Mouse (Mus musculus) heart, adult 2 months (tissue): ENCODE measurements around the gene 1700030J22Rik.

Experiments used
- CTCF ChIP-seq: fragments of 200-600 bp; IDR thresholded peaks from 2 replicates; pipeline ENCODE4 v1.8.1; 2022; ENCODE audit warnings: antibody characterized with exemption, mild to moderate bottlenecking, moderate library complexity
- EP300 ChIP-seq: fragments of 200-500 bp; IDR thresholded peaks from 2 replicates; pipeline ENCODE4 v1.6.1; 2011; ENCODE audit warnings: low read depth, low read length, control low read depth; ENCODE audit not compliant: insufficient read depth
- POLR2A ChIP-seq: fragments of 200-500 bp; IDR thresholded peaks from 2 replicates; pipeline ENCODE4 v1.6.1; 2011; ENCODE audit warnings: mild to moderate bottlenecking, low read depth, low read length, control low read depth; ENCODE audit not compliant: insufficient read depth

GRCm38 (mm10) chr8:116946268-116946838, 32.4 kb downstream of the 1700030J22Rik start:
- peak; percentile 51; the same call in 1 of the 2 replicates for TF ChIP-seq POLR2A
- TF ChIP-seq CTCF = no peak
- TF ChIP-seq EP300 = no peak
